Mouse (Mus musculus): ENCODE data around the gene Ripply3.
A peak's percentile ranks its signal among the peaks of the same experiment; 100 is the strongest.

DNA sequence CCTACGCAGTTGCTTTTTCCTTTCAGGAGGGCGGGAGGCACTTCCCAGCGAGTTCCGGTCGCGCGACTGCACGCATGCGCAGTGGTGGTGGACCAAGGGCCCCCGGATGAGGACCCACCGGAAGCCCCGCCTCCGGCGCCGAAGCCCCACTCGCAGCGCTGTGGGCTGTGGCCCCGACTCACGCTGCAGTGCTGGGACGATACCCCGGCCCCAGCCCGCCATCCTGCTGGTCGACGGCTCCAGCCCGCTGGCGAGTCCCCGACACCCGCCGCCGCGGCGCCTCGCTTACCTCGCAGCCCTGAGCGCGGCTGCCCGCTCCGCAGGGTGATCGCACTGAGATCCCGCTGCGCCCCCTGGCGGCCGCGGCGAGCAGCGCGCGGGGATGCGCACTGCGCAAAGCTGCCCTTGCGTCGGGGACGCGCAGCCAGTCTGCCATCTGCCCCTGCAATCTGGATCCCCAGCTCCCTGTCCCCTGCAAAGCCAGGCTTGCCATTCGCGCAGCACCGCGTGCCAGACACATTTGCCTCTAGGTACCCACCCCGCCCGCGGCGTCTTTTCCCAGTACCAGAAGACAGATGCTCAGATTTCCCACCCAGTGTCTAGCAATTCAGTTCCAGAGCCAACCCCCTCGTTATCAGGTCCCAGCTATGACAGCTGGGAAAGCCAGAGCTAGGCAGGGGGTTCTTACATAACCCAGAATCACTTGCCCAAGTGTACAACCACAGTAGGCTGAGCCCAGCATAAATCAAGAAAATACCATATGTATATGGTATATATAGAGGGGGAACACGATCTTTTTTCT, 14.8 kb upstream of the Ripply3 start, which contains the start of gene Hlcs:
- TF ChIP-seq CTCF (IDR thresholded peaks at IDR 0.05; ENCODE audit: extremely low read depth, insufficient read length, insufficient replicate concordance, low read depth, low read length): peak; percentile 85
- peak; percentile 67 for TF ChIP-seq POLR2A (IDR thresholded peaks at IDR 0.05; ENCODE audit: low read depth, low read length)
